Mouse (Mus musculus): ENCODE measurements around the gene Fmo5.
A peak's percentile ranks its signal among the peaks of the same experiment; 100 is the strongest.

The Fmo5 gene

GRCm38 (mm10) chr3:97631258-97631860, 2.8 kb downstream of the Fmo5 start:
- DNase-seq (ENCODE audit: low spot score in 2 of 2): no peak

GRCm38 (mm10) chr3:97633456-97633855, 4.9 kb downstream of the Fmo5 start:
- no peak for DNase-seq (ENCODE audit: low spot score in 2 of 2)

GRCm38 (mm10) chr3:97634288-97634761, 5.7 kb downstream of the Fmo5 start:
- no peak for DNase-seq (ENCODE audit: low spot score in 2 of 2)

GRCm38 (mm10) chr3:97641396-97641795, 12.8 kb downstream of the Fmo5 start:
- DNase-seq (ENCODE audit: low spot score in 2 of 2): no peak

- DNase-seq (ENCODE audit: low spot score in 2 of 2): no peak
These were observed 13.4 kb downstream of the Fmo5 start for GRCm38 (mm10) chr3:97642001-97642400.

GRCm38 (mm10) chr3:97648518-97648917, 19.9 kb downstream of the Fmo5 start:
- no peak for DNase-seq (ENCODE audit: low spot score in 2 of 2)

GRCm38 (mm10) chr3:97649022-97649421, 20.4 kb downstream of the Fmo5 start:
- no peak for DNase-seq (ENCODE audit: low spot score in 2 of 2)

- no peak for DNase-seq (ENCODE audit: low spot score in 2 of 2)
These were observed 20.9 kb downstream of the Fmo5 start for GRCm38 (mm10) chr3:97649469-97649868.

GRCm38 (mm10) chr3:97651604-97652003, 23.0 kb downstream of the Fmo5 start:
- no peak for DNase-seq (ENCODE audit: low spot score in 2 of 2)

- DNase-seq (ENCODE audit: low spot score in 2 of 2): no peak
These were observed 25.2 kb downstream of the Fmo5 start for GRCm38 (mm10) chr3:97653781-97654180.

- DNase-seq (ENCODE audit: low spot score in 2 of 2): no peak
These were observed 26.3 kb downstream of the Fmo5 start for GRCm38 (mm10) chr3:97654901-97655300.

GRCm38 (mm10) chr3:97657655-97658411, 29.2 kb downstream of the Fmo5 start, which contains the start of gene Prkab2:
Gene Prkab2, plus strand, starts transcription at chr3:97658193.
- DNase-seq (ENCODE audit: low spot score in 2 of 2): peak; percentile 98 to 99

GRCm38 (mm10) chr3:97658426-97659193, 30.0 kb downstream of the Fmo5 start:
- no peak for DNase-seq (ENCODE audit: low spot score in 2 of 2)

GRCm38 (mm10) chr3:97659746-97660145, 31.1 kb downstream of the Fmo5 start:
- DNase-seq (ENCODE audit: low spot score in 2 of 2): no peak

GRCm38 (mm10) chr3:97661206-97661605, 32.6 kb downstream of the Fmo5 start:
- no peak for DNase-seq (ENCODE audit: low spot score in 2 of 2)

- no peak for DNase-seq (ENCODE audit: low spot score in 2 of 2)
These were observed 36.9 kb downstream of the Fmo5 start for GRCm38 (mm10) chr3:97665525-97665924.

- DNase-seq (ENCODE audit: low spot score in 2 of 2): no peak
These were observed 37.5 kb downstream of the Fmo5 start for GRCm38 (mm10) chr3:97666154-97666553.

GRCm38 (mm10) chr3:97667093-97667675, 38.6 kb downstream of the Fmo5 start:
- no peak for DNase-seq (ENCODE audit: low spot score in 2 of 2)

- DNase-seq (ENCODE audit: low spot score in 2 of 2): no peak
These were observed 46.1 kb downstream of the Fmo5 start, which contains the start of gene Gm17651 for GRCm38 (mm10) chr3:97674644-97675110. Gene Gm17651, minus strand, starts transcription at chr3:97674694.

- no peak for DNase-seq (ENCODE audit: low spot score in 2 of 2)
These were observed 47.5 kb downstream of the Fmo5 start for GRCm38 (mm10) chr3:97676126-97676525.

GRCm38 (mm10) chr3:97678416-97678815, 49.8 kb downstream of the Fmo5 start:
- no peak for DNase-seq (ENCODE audit: low spot score in 2 of 2)
